Mouse (Mus musculus) testis, adult 2 months (tissue): ENCODE results near the gene Ret.

Experiments
- CTCF ChIP-seq: fragments of 200-500 bp; IDR thresholded peaks from 2 replicates; pipeline ENCODE4 v1.5.1; 2012; ENCODE audit warnings: low read depth, mild to moderate bottlenecking, inconsistent platforms, low read length, moderate library complexity; ENCODE audit not compliant: control insufficient read depth, insufficient read depth, insufficient replicate concordance
- POLR2A ChIP-seq: fragments of 200-500 bp; IDR thresholded peaks from 2 replicates; pipeline ENCODE4 v1.6.1; 2012; ENCODE audit warnings: low read depth, mild to moderate bottlenecking, inconsistent platforms, low read length, moderate library complexity; ENCODE audit not compliant: control insufficient read depth

DNA sequence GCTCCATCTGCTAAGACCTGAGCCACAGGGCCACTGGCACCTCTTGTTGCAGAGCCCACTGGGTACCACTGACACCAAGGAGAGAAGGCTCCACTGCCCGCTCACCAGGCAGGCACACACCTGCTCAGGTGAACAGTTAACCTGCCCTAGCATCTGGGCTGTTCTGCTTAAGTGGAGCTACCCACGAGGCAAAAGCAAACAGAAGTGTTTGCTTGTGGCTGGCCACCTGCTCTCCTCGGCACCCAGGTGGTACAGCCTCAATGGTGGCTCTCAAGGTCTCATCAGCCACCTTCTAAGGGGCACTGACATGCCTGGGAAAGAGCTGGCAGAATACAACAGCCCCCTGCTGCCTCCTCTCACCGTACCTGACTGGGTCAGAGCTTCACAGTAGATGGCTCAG is 5.3 kb downstream of the Ret start:
- TF ChIP-seq CTCF (no peak), POLR2A (no peak)
